Mouse (Mus musculus): ENCODE data around the gene Ddx31. TPM values are rescaled to one million over a fixed set of nuclear protein-coding genes. Genes with fewer than 3 reads are reported as not detected.

Ddx31 gene
- polyA plus RNA-seq, 1 experiment, result 9.5 TPM

DNA sequence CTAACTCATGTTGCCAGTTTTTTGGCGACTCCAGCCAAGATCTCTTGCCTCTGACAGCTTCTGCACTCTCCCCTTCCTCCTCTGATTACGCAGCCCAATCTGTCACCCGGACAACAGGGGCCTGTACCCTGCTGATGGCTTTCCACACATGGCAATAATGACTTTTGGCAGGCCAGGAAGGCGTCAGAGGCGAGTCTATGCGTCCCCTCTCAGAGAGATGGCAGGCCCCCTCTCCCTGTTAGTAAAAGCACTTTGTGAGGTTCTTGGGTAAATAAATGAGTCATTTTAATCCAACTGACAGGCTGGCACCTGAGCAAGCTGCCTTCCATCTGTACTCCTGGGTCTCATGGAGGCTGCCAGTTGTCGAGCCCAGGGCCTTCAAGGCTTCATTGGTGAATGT, 27.3 kb downstream of the Ddx31 start:
- no peak overlapping the region for H3K4me3 ChIP-seq (ENCODE audit: insufficient read depth, poor library complexity, severe bottlenecking)
- H3K79me2 ChIP-seq (ENCODE audit: control insufficient read depth, insufficient read depth), result no peaks in the 10 kb centered on the region
- no peaks in the 10 kb centered on the region for H3K79me3 ChIP-seq (ENCODE audit: low read depth)
- no peak overlapping the region for H3ac ChIP-seq (ENCODE audit: control insufficient read depth, insufficient read length, low read depth)
- no peaks in the 10 kb centered on the region for H3K27me3 ChIP-seq (ENCODE audit: control insufficient read depth, insufficient read depth, insufficient read length)
- TF ChIP-seq MYOG (IDR thresholded peaks at IDR 0.05; ENCODE audit: control insufficient read depth, extremely low read depth, insufficient read length) (no peak), CTCF (IDR thresholded peaks at IDR 0.05; ENCODE audit: control insufficient read depth, insufficient read depth, insufficient read length) (no peak), MYOD1 (IDR thresholded peaks at IDR 0.05; ENCODE audit: control insufficient read depth, insufficient read length, low read depth) (no peak), CEBPB (IDR thresholded peaks at IDR 0.05; ENCODE audit: low read depth) (no peak), MAX (IDR thresholded peaks at IDR 0.05) (no peak), FOSL1 (IDR thresholded peaks at IDR 0.05; ENCODE audit: insufficient read depth, low read length, poor library complexity, severe bottlenecking) (no peak), USF1 (IDR thresholded peaks at IDR 0.05; ENCODE audit: low read depth) (no peak)
- H3K36me3 ChIP-seq (ENCODE audit: control insufficient read depth, insufficient read depth), result peaks cover 78% of the 10 kb centered on the region

DNA sequence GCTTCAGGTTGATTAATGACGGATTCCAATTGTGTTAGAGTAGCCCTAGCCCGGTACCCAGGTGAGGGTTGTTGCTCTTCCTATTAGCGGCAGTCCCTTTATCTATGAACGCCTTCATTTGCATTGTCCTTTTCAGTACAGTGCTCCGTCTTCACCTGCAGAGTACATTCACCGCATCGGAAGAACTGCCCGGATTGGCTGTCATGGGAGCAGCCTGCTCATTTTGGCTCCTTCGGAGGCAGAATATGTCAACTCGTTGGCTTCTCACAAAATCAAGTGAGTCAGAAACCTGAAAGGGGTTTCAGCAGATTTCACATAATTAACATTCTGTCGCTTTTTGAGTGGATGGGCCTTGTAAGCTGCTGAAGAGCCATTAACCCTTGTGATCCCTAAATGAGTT, 35.3 kb downstream of the Ddx31 start:
- peaks cover 78% of the 10 kb centered on the region for H3K36me3 ChIP-seq (ENCODE audit: control insufficient read depth, insufficient read depth)
- no peak overlapping the region for H3ac ChIP-seq (ENCODE audit: control insufficient read depth, insufficient read length, low read depth)
- H3K27me3 ChIP-seq (ENCODE audit: control insufficient read depth, insufficient read depth, insufficient read length), result no peaks in the 10 kb centered on the region
- no peak overlapping the region for H3K4me3 ChIP-seq (ENCODE audit: insufficient read depth, poor library complexity, severe bottlenecking)
- no peaks in the 10 kb centered on the region for H3K79me3 ChIP-seq (ENCODE audit: low read depth)
- no peak for TF ChIP-seq MYOG (IDR thresholded peaks at IDR 0.05; ENCODE audit: control insufficient read depth, extremely low read depth, insufficient read length)
- no peak for TF ChIP-seq FOSL1 (IDR thresholded peaks at IDR 0.05; ENCODE audit: insufficient read depth, low read length, poor library complexity, severe bottlenecking)
- no peak for TF ChIP-seq CTCF (IDR thresholded peaks at IDR 0.05; ENCODE audit: control insufficient read depth, insufficient read depth, insufficient read length)
- TF ChIP-seq MAX (IDR thresholded peaks at IDR 0.05), result no peak
- no peak for TF ChIP-seq CEBPB (IDR thresholded peaks at IDR 0.05; ENCODE audit: low read depth)
- TF ChIP-seq MYOD1 (IDR thresholded peaks at IDR 0.05; ENCODE audit: control insufficient read depth, insufficient read length, low read depth), result no peak
- TF ChIP-seq USF1 (IDR thresholded peaks at IDR 0.05; ENCODE audit: low read depth), result no peak
- no peaks in the 10 kb centered on the region for H3K79me2 ChIP-seq (ENCODE audit: control insufficient read depth, insufficient read depth)

DNA sequence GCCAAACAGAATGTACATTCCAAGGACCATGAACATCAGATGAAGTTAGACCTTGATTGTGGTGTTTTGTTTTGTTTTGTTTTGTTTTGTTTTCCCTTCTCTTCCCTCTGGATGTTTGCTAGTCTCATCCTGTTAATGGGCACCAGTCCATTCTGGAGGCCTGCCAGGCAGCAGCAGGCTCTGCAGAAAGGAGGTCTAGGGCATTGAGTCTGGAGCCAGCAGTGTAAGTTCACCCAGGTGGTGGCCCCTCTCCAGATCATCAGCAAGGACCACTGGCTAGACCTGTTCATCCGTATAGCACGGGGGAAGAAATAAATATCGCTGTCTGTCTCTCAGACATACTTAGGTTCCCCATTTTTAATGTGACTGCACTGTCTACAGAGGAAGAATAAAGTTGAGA, 41.1 kb downstream of the Ddx31 start:
- no peaks in the 10 kb centered on the region for H3K79me3 ChIP-seq (ENCODE audit: low read depth)
- peaks cover 83% of the 10 kb centered on the region for H3K36me3 ChIP-seq (ENCODE audit: control insufficient read depth, insufficient read depth)
- no peak overlapping the region for H3ac ChIP-seq (ENCODE audit: control insufficient read depth, insufficient read length, low read depth)
- TF ChIP-seq MAX (IDR thresholded peaks at IDR 0.05), result no peak
- no peak for TF ChIP-seq CEBPB (IDR thresholded peaks at IDR 0.05; ENCODE audit: low read depth)
- no peak for TF ChIP-seq MYOD1 (IDR thresholded peaks at IDR 0.05; ENCODE audit: control insufficient read depth, insufficient read length, low read depth)
- no peak for TF ChIP-seq MYOG (IDR thresholded peaks at IDR 0.05; ENCODE audit: control insufficient read depth, extremely low read depth, insufficient read length)
- no peak for TF ChIP-seq FOSL1 (IDR thresholded peaks at IDR 0.05; ENCODE audit: insufficient read depth, low read length, poor library complexity, severe bottlenecking)
- TF ChIP-seq CTCF (IDR thresholded peaks at IDR 0.05; ENCODE audit: control insufficient read depth, insufficient read depth, insufficient read length), result no peak
- no peak for TF ChIP-seq USF1 (IDR thresholded peaks at IDR 0.05; ENCODE audit: low read depth)
- H3K79me2 ChIP-seq (ENCODE audit: control insufficient read depth, insufficient read depth), result no peaks in the 10 kb centered on the region
- H3K4me3 ChIP-seq (ENCODE audit: insufficient read depth, poor library complexity, severe bottlenecking), result no peak overlapping the region
- no peaks in the 10 kb centered on the region for H3K27me3 ChIP-seq (ENCODE audit: control insufficient read depth, insufficient read depth, insufficient read length)

DNA sequence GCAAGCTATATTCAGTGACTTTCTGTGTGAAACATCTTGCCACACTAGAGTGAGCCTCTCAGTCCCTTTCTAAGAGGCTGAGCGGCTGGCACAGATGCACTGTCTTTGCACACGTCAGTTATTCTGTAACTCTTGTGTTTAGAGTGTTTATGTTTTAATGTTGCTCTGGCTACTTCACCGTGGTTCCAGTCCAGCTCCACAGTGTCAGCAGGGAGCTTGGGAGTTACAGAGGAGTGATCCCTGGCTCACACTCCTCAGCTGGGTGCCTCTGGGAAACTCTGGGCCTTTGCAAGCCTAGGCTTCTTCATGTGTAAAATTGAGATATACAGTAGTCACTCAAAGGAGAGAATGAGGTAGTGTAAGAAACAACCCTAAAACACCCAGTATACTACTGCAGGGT, 41.8 kb downstream of the Ddx31 start:
- TF ChIP-seq FOSL1 (IDR thresholded peaks at IDR 0.05; ENCODE audit: insufficient read depth, low read length, poor library complexity, severe bottlenecking), result no peak
- TF ChIP-seq MYOD1 (IDR thresholded peaks at IDR 0.05; ENCODE audit: control insufficient read depth, insufficient read length, low read depth), result no peak
- no peak for TF ChIP-seq USF1 (IDR thresholded peaks at IDR 0.05; ENCODE audit: low read depth)
- no peak for TF ChIP-seq MAX (IDR thresholded peaks at IDR 0.05)
- TF ChIP-seq CTCF (IDR thresholded peaks at IDR 0.05; ENCODE audit: control insufficient read depth, insufficient read depth, insufficient read length), result no peak
- TF ChIP-seq MYOG (IDR thresholded peaks at IDR 0.05; ENCODE audit: control insufficient read depth, extremely low read depth, insufficient read length), result no peak
- TF ChIP-seq CEBPB (IDR thresholded peaks at IDR 0.05; ENCODE audit: low read depth), result no peak
- Histone ChIP-seq H3K27me3 (ENCODE audit: control insufficient read depth, insufficient read depth, insufficient read length) (no peaks in the 10 kb centered on the region), H3K36me3 (ENCODE audit: control insufficient read depth, insufficient read depth) (peaks cover 83% of the 10 kb centered on the region), H3K79me3 (ENCODE audit: low read depth) (no peaks in the 10 kb centered on the region), H3K79me2 (ENCODE audit: control insufficient read depth, insufficient read depth) (no peaks in the 10 kb centered on the region), H3K4me3 (ENCODE audit: insufficient read depth, poor library complexity, severe bottlenecking) (no peak overlapping the region), H3ac (ENCODE audit: control insufficient read depth, insufficient read length, low read depth) (no peak overlapping the region)

GRCm38 (mm10) chr2:28882826-28883485, 42.8 kb downstream of the Ddx31 start:
- H3K79me3 ChIP-seq (ENCODE audit: low read depth), result no peaks in the 10 kb centered on the region
- H3K4me3 ChIP-seq (ENCODE audit: insufficient read depth, poor library complexity, severe bottlenecking), result no peak overlapping the region
- no peaks in the 10 kb centered on the region for H3K79me2 ChIP-seq (ENCODE audit: control insufficient read depth, insufficient read depth)
- H3K36me3 ChIP-seq (ENCODE audit: control insufficient read depth, insufficient read depth), result peaks cover 82% of the 10 kb centered on the region
- TF ChIP-seq MYOD1 (IDR thresholded peaks at IDR 0.05; ENCODE audit: control insufficient read depth, insufficient read length, low read depth) (peak; percentile 77), USF1 (IDR thresholded peaks at IDR 0.05; ENCODE audit: low read depth) (no peak)
- H3K27me3 ChIP-seq (ENCODE audit: control insufficient read depth, insufficient read depth, insufficient read length), result no peaks in the 10 kb centered on the region
- H3ac ChIP-seq (ENCODE audit: control insufficient read depth, insufficient read length, low read depth), result no peak overlapping the region

DNA sequence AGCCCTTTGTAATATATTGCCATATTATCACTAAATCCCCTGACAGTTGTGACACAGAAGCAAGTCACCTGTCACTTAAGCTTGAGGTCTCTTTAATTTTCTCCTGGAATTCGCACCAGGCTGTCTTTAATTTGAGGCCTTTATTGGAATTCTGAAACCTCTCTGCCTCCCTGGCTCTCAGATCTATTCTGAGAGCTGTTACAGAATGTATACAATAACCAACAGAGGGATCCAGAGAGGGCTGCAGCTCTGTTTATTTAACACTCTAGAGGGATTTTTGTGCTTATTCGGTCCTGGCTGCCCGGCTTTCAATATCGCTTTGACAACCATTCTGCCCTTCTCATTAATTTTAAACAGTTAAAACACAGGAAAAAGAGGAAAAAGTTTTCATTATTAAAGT, 44.7 kb downstream of the Ddx31 start:
- Histone ChIP-seq H3K79me3 (ENCODE audit: low read depth) (no peaks in the 10 kb centered on the region), H3K36me3 (ENCODE audit: control insufficient read depth, insufficient read depth) (peaks cover 85% of the 10 kb centered on the region), H3K4me3 (ENCODE audit: insufficient read depth, poor library complexity, severe bottlenecking) (no peak overlapping the region), H3K27me3 (ENCODE audit: control insufficient read depth, insufficient read depth, insufficient read length) (no peaks in the 10 kb centered on the region), H3K79me2 (ENCODE audit: control insufficient read depth, insufficient read depth) (no peaks in the 10 kb centered on the region), H3ac (ENCODE audit: control insufficient read depth, insufficient read length, low read depth) (no peak overlapping the region)
- TF ChIP-seq MYOD1 (IDR thresholded peaks at IDR 0.05; ENCODE audit: control insufficient read depth, insufficient read length, low read depth) (no peak), CEBPB (IDR thresholded peaks at IDR 0.05; ENCODE audit: low read depth) (no peak), MAX (IDR thresholded peaks at IDR 0.05) (no peak), CTCF (IDR thresholded peaks at IDR 0.05; ENCODE audit: control insufficient read depth, insufficient read depth, insufficient read length) (no peak), MYOG (IDR thresholded peaks at IDR 0.05; ENCODE audit: control insufficient read depth, extremely low read depth, insufficient read length) (no peak)
